Mouse (Mus musculus) cerebellum, adult 11-12 months (tissue): ENCODE results near the gene Upk1a.

ENCODE experiments used
- DNase-seq: peaks from one replicate; pipeline ENCODE4 v3.0.0; 2022

Upk1a gene

GRCm38 (mm10) chr7:30600651-30601050 lies 12.0 kb downstream of the Upk1a start:
- DNase-seq = peak; percentile 46

- peak; percentile 97 for DNase-seq
Observed at GRCm38 (mm10) chr7:30599933-30600353, 12.7 kb downstream of the Upk1a start.

GRCm38 (mm10) chr7:30598786-30599185 lies 13.9 kb downstream of the Upk1a start, which contains the start of gene Zbtb32:
Gene Zbtb32, minus strand, starts transcription at chr7:30598909.
- no peak for DNase-seq

GRCm38 (mm10) chr7:30596811-30597210 lies 15.8 kb downstream of the Upk1a start:
- DNase-seq = no peak

GRCm38 (mm10) chr7:30596093-30596492 lies 16.6 kb downstream of the Upk1a start:
- no peak for DNase-seq

- no peak for DNase-seq
Observed at GRCm38 (mm10) chr7:30594510-30595024, 18.1 kb downstream of the Upk1a start.

GRCm38 (mm10) chr7:30593579-30594509 lies 18.8 kb downstream of the Upk1a start:
- no peak for DNase-seq

GRCm38 (mm10) chr7:30592772-30593423 lies 19.7 kb downstream of the Upk1a start:
- no peak for DNase-seq

GRCm38 (mm10) chr7:30591605-30591951 lies 21.1 kb downstream of the Upk1a start:
- DNase-seq = no peak

- DNase-seq = peak; percentile 54
Observed at GRCm38 (mm10) chr7:30590927-30591604, 21.6 kb downstream of the Upk1a start.

GRCm38 (mm10) chr7:30589435-30590301 lies 23.0 kb downstream of the Upk1a start:
- DNase-seq = peak; percentile 80

- peak; percentile 99 for DNase-seq
Observed at GRCm38 (mm10) chr7:30588676-30589434, 23.8 kb downstream of the Upk1a start, which contains the start of gene Kmt2b. Gene Kmt2b, minus strand, starts transcription at chr7:30588726.

GRCm38 (mm10) chr7:30587842-30588667 lies 24.6 kb downstream of the Upk1a start:
- no peak for DNase-seq

GRCm38 (mm10) chr7:30586455-30587020 lies 26.1 kb downstream of the Upk1a start:
- peak; percentile 59 for DNase-seq

GRCm38 (mm10) chr7:30585170-30585569 lies 27.5 kb downstream of the Upk1a start:
- DNase-seq = peak; percentile 44

- no peak for DNase-seq
Observed at GRCm38 (mm10) chr7:30584339-30584738, 28.3 kb downstream of the Upk1a start.

GRCm38 (mm10) chr7:30581547-30581946 lies 31.1 kb downstream of the Upk1a start:
- no peak for DNase-seq

- DNase-seq = no peak
Observed at GRCm38 (mm10) chr7:30579950-30580349, 32.7 kb downstream of the Upk1a start.

GRCm38 (mm10) chr7:30572969-30573368 lies 39.7 kb downstream of the Upk1a start:
- peak; percentile 86 for DNase-seq

GRCm38 (mm10) chr7:30572389-30572788 lies 40.3 kb downstream of the Upk1a start:
- DNase-seq = no peak
